ENCODE assay signal across 8 mouse cellular contexts in the genomic region with DNA sequence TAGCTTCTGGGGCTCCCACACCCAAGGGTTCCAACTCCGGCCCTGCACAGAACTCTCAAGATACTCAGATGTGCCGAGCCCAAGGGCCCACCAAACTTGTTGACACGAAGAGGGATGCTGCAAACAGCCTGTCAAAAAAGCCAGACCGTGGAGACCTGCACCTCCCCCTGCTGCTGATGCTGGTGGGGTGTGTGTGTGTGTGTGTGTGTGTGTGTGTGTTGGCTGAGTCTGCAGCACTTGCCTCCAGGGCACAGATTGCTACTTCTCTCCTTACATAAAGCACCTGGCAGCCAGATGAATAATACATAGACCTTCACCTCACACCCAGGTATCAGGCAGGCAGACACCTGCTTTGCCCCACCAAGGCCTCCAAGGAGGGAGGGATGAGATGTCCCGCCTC. TPM values are rescaled to one million over a fixed set of nuclear protein-coding genes. Genes with fewer than 3 reads are reported as not detected.
DNase-seq lines count a peak whose midpoint lies in the region; ATAC-seq and TF ChIP-seq lines count a peak whose summit lies in the region.

No protein-coding gene starts in this region.

- peak overlapping the region; percentile 76 for H3K4me2 ChIP-seq in embryonic facial prominence, embryonic 15.5 days (replicated peaks)
- H3K4me2 ChIP-seq in limb, embryonic 14.5 days (replicated peaks; ENCODE audit: low read depth, low read length, severe bottlenecking) = peak overlapping the region; percentile 67

- H3K36me3 ChIP-seq in embryonic facial prominence, embryonic 15.5 days = peaks cover 12% of the 10 kb centered on the region; the same call in 1 of the 2 replicates
- H3K36me3 ChIP-seq in limb, embryonic 14.5 days (ENCODE audit: control insufficient read depth, insufficient read depth, low read length) = 0 out of 2 replicates have a peak, but pooled peaks cover 7% of the 10 kb centered on the region

- peak; percentile 94 for DNase-seq in heart, adult 11 months
- DNase-seq in heart, adult 8-10 months (ENCODE audit: low spot score) = no peak
- DNase-seq in B cell, adult 2 months = peak; percentile 19 to 20
- no peak for DNase-seq in limb, embryonic 14.5 days (ENCODE audit: low spot score)
- DNase-seq in right cerebral cortex, adult 2 months (ENCODE audit: low spot score in 2 of 2) = no peak
- DNase-seq in gastrocnemius, adult 18-20 months (ENCODE audit: low spot score) = no peak
- DNase-seq in embryo, embryonic 11 days = no peak

- H3K27me3 ChIP-seq in embryonic facial prominence, embryonic 15.5 days = no peaks in the 10 kb centered on the region
- H3K27me3 ChIP-seq in limb, embryonic 14.5 days (ENCODE audit: control insufficient read depth, insufficient read depth, low read length) = no peaks in the 10 kb centered on the region

- H3K4me1 ChIP-seq in embryonic facial prominence, embryonic 15.5 days = peaks cover 59% of the 10 kb centered on the region
- peaks cover 22% of the 10 kb centered on the region for H3K4me1 ChIP-seq in limb, embryonic 14.5 days (ENCODE audit: control insufficient read depth, insufficient read depth, low read length)

- WGBS in embryonic facial prominence, embryonic 15.5 days = 11% methylated on average over 5 of the region's 5 CpGs
- WGBS in limb, embryonic 14.5 days = 17% methylated on average over 5 of the region's 5 CpGs

- peak overlapping the region; percentile 61 for H3K9ac ChIP-seq in embryonic facial prominence, embryonic 15.5 days
- H3K9ac ChIP-seq in limb, embryonic 14.5 days (ENCODE audit: low read depth, low read length, severe bottlenecking) = peak overlapping the region; percentile 81

- no peak for ATAC-seq in embryonic facial prominence, embryonic 15.5 days (ENCODE audit: insufficient number of reproducible peaks, low FRiP score, low TSS enrichment, low read depth)
- ATAC-seq in limb, embryonic 14.5 days (ENCODE audit: low FRiP score, low read depth) = no peak

- peak overlapping the region; percentile 62 for H3K4me3 ChIP-seq in embryonic facial prominence, embryonic 15.5 days (replicated peaks)
- H3K4me3 ChIP-seq in limb, embryonic 14.5 days (replicated peaks; ENCODE audit: low read length) = peak overlapping the region; percentile 94

- TF ChIP-seq POLR2A in limb, embryonic 14.5 days (IDR thresholded peaks at IDR 0.05; ENCODE audit: borderline replicate concordance, extremely low read depth, insufficient read depth, insufficient read length) = no peak

- no peaks in the 10 kb centered on the region for H3K9me3 ChIP-seq in embryonic facial prominence, embryonic 15.5 days (replicated peaks)
- no peaks in the 10 kb centered on the region for H3K9me3 ChIP-seq in limb, embryonic 14.5 days (ENCODE audit: control insufficient read depth, low read length)

- H3K27ac ChIP-seq in embryonic facial prominence, embryonic 15.5 days (replicated peaks) = peak overlapping the region; percentile 81
- H3K27ac ChIP-seq in limb, embryonic 14.5 days (replicated peaks; ENCODE audit: low read depth, low read length) = peak overlapping the region; percentile 15; the same call in 1 of the 2 replicates

RNA-seq across cellular contexts. Expression of a gene that starts 1.2 kb away (rescaled TPM):
- total RNA-seq in heart, adult 8-10 months (2022) = 10 to 100 TPM; 34.6 to 46.1 (median 39.0) TPM
- polyA plus RNA-seq in embryonic facial prominence, embryonic 15.5 days (2015; fragmentation: Nextera tagmentation; extraction: Ambion mirVana) = 87.4 and 92.8 TPM in 2 replicates
- polyA plus RNA-seq in limb, embryonic 14.5 days (2012; rRNA removed) = 121 and 163 TPM in 2 replicates
- 67.9 and 76.8 TPM in 2 replicates for polyA plus RNA-seq in limb, embryonic 14.5 days (2014; fragmentation: Nextera tagmentation; extraction: Ambion mirVana)
- total RNA-seq in gastrocnemius, adult 18-20 months (2021) = 10 to 100 TPM; 23.6 to 31.2 TPM

RNA-seq across cellular contexts. Expression of a gene that starts 53.2 kb away (rescaled TPM):
- 10 to 100 TPM; 49.3 to 64.6 (median 56.6) TPM for total RNA-seq in heart, adult 8-10 months (2022)
- polyA plus RNA-seq in embryonic facial prominence, embryonic 15.5 days (2015; fragmentation: Nextera tagmentation; extraction: Ambion mirVana) = 113 and 117 TPM in 2 replicates
- 184 and 214 TPM in 2 replicates for polyA plus RNA-seq in limb, embryonic 14.5 days (2012; rRNA removed)
- polyA plus RNA-seq in limb, embryonic 14.5 days (2014; fragmentation: Nextera tagmentation; extraction: Ambion mirVana) = 83.8 and 98.0 TPM in 2 replicates
- 10 to 100 TPM; 45.4 to 48.0 TPM for total RNA-seq in gastrocnemius, adult 18-20 months (2021)

RNA-seq across cellular contexts. Expression of a gene that starts 55.8 kb away (rescaled TPM):
- total RNA-seq in heart, adult 8-10 months (2022) = 10 to 100 TPM in 2 of 4 experiments, 1 to 10 TPM in 2; 5.7 to 11.1 (median 9.9) TPM
- polyA plus RNA-seq in embryonic facial prominence, embryonic 15.5 days (2015; fragmentation: Nextera tagmentation; extraction: Ambion mirVana) = 3.5 and 3.7 TPM in 2 replicates
- 5.0 and 5.5 TPM in 2 replicates for polyA plus RNA-seq in limb, embryonic 14.5 days (2012; rRNA removed)
- polyA plus RNA-seq in limb, embryonic 14.5 days (2014; fragmentation: Nextera tagmentation; extraction: Ambion mirVana) = 3.0 and 3.6 TPM in 2 replicates
- 10 to 100 TPM in 1 of 2 experiments, 1 to 10 TPM in 1; 6.6 to 10.1 TPM for total RNA-seq in gastrocnemius, adult 18-20 months (2021)

Comparison
In these comparisons a context has a peak if more than half of its experiments do, and no peak if none do; other contexts are left out.
1. DNase-seq: peak in heart, adult 11 months (single experiment) and B cell, adult 2 months (2 of 2); none in heart, adult 8-10 months (single experiment), limb, embryonic 14.5 days (single experiment), right cerebral cortex, adult 2 months (0 of 2), gastrocnemius, adult 18-20 months (single experiment) and embryo, embryonic 11 days (single experiment).